Mouse (Mus musculus): Measurements from ENCODE around the gene Nacad. TPM values are rescaled to one million over a fixed set of nuclear protein-coding genes. Genes with fewer than 3 reads are reported as not detected.

The Nacad gene
- polyA plus RNA-seq, 1 experiment from 2014 or later, result 71.1 TPM

DNA sequence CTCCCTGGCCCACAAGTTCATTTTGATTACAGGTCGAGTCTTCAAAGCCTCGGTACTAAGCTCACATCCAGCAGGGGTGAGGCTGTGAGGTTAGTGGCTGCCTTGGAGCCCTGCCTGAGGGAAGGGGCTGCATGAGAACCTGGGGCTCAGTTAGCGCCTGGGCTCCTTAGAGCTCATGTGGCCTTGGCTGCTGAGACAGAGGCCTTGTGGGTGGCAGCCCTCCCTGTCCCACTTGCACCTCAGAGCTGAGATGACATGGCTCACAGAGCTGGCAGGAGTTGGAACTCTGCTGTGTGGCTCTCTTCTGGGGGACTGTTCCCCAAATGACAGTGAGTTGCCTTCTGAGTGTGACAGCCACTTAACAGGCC, 36.5 kb downstream of the Nacad start:
- Histone ChIP-seq H3K4me3 (replicated peaks; ENCODE audit: low read length) (no peak overlapping the region), H3K27ac (ENCODE audit: low read length) (peak overlapping the region; percentile 16), H3K9me3 (ENCODE audit: control insufficient read depth, low read length) (no peaks in the 10 kb centered on the region), H3K4me1 (replicated peaks; ENCODE audit: control insufficient read depth, insufficient read depth, low read length) (peaks cover 14% of the 10 kb centered on the region), H3K9ac (replicated peaks; ENCODE audit: low read depth, low read length) (no peak overlapping the region), H3K4me2 (ENCODE audit: low read length) (no peak overlapping the region), H3K36me3 (ENCODE audit: control insufficient read depth, insufficient read depth) (no peaks in the 10 kb centered on the region), H3K27me3 (replicated peaks; ENCODE audit: control insufficient read depth, insufficient read depth, low read length) (no peaks in the 10 kb centered on the region)
- WGBS, result 41% methylated on average over 3 of the region's 3 CpGs
- ATAC-seq, result peak; percentile 6

DNA sequence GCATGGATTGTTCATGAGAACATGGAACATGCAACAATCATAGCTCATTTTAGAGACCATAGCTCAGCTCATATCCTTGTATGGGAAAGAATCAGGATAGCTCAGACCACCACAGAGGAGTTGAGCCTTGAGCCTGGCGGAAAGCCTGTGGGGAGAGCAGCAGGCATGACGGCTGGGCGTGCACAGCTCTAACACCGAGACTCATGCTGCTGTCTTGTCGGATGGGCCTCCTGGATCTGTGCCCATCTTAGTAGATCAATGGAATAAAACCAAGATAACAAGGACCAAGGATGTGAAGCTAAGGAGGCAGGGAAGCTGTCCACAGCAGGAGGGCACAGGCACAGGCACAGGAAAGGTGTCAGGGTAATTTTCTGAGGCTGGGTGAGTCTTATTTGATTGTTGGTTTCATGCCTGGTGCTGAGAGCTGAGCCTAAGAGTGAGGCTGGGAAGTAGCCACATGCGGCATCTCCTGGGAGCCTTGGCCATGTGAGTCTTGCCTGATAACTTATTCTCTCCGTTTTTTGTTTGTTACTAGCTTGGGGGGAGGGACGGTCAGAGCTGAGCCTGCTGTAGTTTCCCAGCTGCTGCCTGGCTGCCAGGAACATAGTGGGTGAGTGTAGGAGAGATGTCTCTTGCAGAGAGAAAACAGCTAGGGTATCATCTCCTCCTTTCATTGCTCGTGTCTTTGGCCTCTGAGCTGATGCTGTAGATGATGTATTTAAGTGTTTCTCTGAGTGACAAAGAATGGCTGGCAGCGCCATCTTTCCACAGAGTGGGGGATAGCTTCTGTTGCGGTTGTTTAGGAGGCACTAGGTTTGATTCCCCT, 37.1 kb downstream of the Nacad start:
- H3K27ac ChIP-seq (ENCODE audit: low read length), result peak overlapping the region; percentile 16
- H3K9ac ChIP-seq (replicated peaks; ENCODE audit: low read depth, low read length), result 0 out of 2 replicates have a peak overlapping the region, but pooled peaks have one; percentile 15
- no peaks in the 10 kb centered on the region for H3K27me3 ChIP-seq (replicated peaks; ENCODE audit: control insufficient read depth, insufficient read depth, low read length)
- H3K36me3 ChIP-seq (ENCODE audit: control insufficient read depth, insufficient read depth), result no peaks in the 10 kb centered on the region
- WGBS, result 42% methylated on average over 11 of the region's 11 CpGs
- H3K4me3 ChIP-seq (replicated peaks; ENCODE audit: low read length), result no peak overlapping the region
- peak; percentile 65 for ATAC-seq
- H3K9me3 ChIP-seq (ENCODE audit: control insufficient read depth, low read length), result no peaks in the 10 kb centered on the region
- no peak overlapping the region; the same call in 1 of the 2 replicates for H3K4me2 ChIP-seq (ENCODE audit: low read length)
- peaks cover 14% of the 10 kb centered on the region for H3K4me1 ChIP-seq (replicated peaks; ENCODE audit: control insufficient read depth, insufficient read depth, low read length)

- H3K9me3 ChIP-seq (ENCODE audit: control insufficient read depth, low read length), result no peaks in the 10 kb centered on the region
- H3K27me3 ChIP-seq (replicated peaks; ENCODE audit: control insufficient read depth, insufficient read depth, low read length), result no peaks in the 10 kb centered on the region
- 82% methylated on average over 8 of the region's 8 CpGs for WGBS
- no peak overlapping the region for H3K4me2 ChIP-seq (ENCODE audit: low read length)
- H3K9ac ChIP-seq (replicated peaks; ENCODE audit: low read depth, low read length), result no peak overlapping the region
- H3K4me3 ChIP-seq (replicated peaks; ENCODE audit: low read length), result no peak overlapping the region
- peak overlapping the region; percentile 16; the same call in 1 of the 2 replicates for H3K27ac ChIP-seq (ENCODE audit: low read length)
- H3K36me3 ChIP-seq (ENCODE audit: control insufficient read depth, insufficient read depth), result no peaks in the 10 kb centered on the region
- peaks cover 14% of the 10 kb centered on the region for H3K4me1 ChIP-seq (replicated peaks; ENCODE audit: control insufficient read depth, insufficient read depth, low read length)
- 0 out of 2 replicates have a peak, but pooled peaks have one; percentile 1 for ATAC-seq
Measured at GRCm38 (mm10) chr11:6567951-6568350, 37.9 kb downstream of the Nacad start.

- WGBS, result 93% methylated on average over 4 of the region's 4 CpGs
- Histone ChIP-seq H3K9me3 (ENCODE audit: control insufficient read depth, low read length) (no peaks in the 10 kb centered on the region), H3K4me3 (replicated peaks; ENCODE audit: low read length) (no peak overlapping the region)
Measured at GRCm38 (mm10) chr11:6566496-6566895, 39.4 kb downstream of the Nacad start.

DNA sequence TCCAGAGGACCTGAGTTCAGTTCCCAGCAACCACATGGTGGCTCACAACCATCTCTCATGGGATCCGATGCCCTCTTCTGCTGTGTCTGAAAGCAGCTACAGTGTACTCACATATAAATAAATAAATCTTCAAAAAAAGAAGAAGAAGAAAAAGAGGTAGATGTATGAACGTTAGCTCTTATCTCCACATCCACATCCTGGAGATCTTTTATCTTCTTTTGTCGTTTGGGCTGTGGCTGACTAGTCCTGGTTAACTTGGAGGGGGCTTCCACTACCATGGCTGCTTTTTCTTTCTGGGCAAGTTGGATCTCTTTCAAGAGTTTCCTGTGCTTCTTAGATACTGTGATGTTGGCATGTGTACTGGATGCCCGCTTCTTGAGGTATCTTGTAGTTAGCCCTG, 42.7 kb downstream of the Nacad start:
- 96% methylated on average over 4 of the region's 4 CpGs for WGBS
- no peak overlapping the region for H3K4me2 ChIP-seq (ENCODE audit: low read length)
- no peak overlapping the region for H3K4me3 ChIP-seq (replicated peaks; ENCODE audit: low read length)
- H3K27me3 ChIP-seq (replicated peaks; ENCODE audit: control insufficient read depth, insufficient read depth, low read length), result no peaks in the 10 kb centered on the region
- H3K27ac ChIP-seq (ENCODE audit: low read length), result no peak overlapping the region
- H3K9ac ChIP-seq (replicated peaks; ENCODE audit: low read depth, low read length), result no peak overlapping the region
- ATAC-seq, result no peak
- no peaks in the 10 kb centered on the region for H3K36me3 ChIP-seq (ENCODE audit: control insufficient read depth, insufficient read depth)
- no peaks in the 10 kb centered on the region for H3K9me3 ChIP-seq (ENCODE audit: control insufficient read depth, low read length)
- peaks cover 1% of the 10 kb centered on the region for H3K4me1 ChIP-seq (replicated peaks; ENCODE audit: control insufficient read depth, insufficient read depth, low read length)

More at GRCm38 (mm10) chr11:6566496-6566895, 39.4 kb downstream of the Nacad start:
- H3K4me1 ChIP-seq (replicated peaks; ENCODE audit: control insufficient read depth, insufficient read depth, low read length), result peaks cover 14% of the 10 kb centered on the region
- H3K36me3 ChIP-seq (ENCODE audit: control insufficient read depth, insufficient read depth), result no peaks in the 10 kb centered on the region
- no peak overlapping the region for H3K9ac ChIP-seq (replicated peaks; ENCODE audit: low read depth, low read length)
- H3K27ac ChIP-seq (ENCODE audit: low read length), result no peak overlapping the region
- H3K4me2 ChIP-seq (ENCODE audit: low read length), result no peak overlapping the region
- ATAC-seq, result no peak
- H3K27me3 ChIP-seq (replicated peaks; ENCODE audit: control insufficient read depth, insufficient read depth, low read length), result no peaks in the 10 kb centered on the region

GRCm38 (mm10) chr11:6562359-6562758, 43.5 kb downstream of the Nacad start:
- Histone ChIP-seq H3K4me1 (replicated peaks; ENCODE audit: control insufficient read depth, insufficient read depth, low read length) (no peaks in the 10 kb centered on the region), H3K9me3 (ENCODE audit: control insufficient read depth, low read length) (no peaks in the 10 kb centered on the region), H3K36me3 (ENCODE audit: control insufficient read depth, insufficient read depth) (no peaks in the 10 kb centered on the region), H3K9ac (replicated peaks; ENCODE audit: low read depth, low read length) (no peak overlapping the region), H3K27me3 (replicated peaks; ENCODE audit: control insufficient read depth, insufficient read depth, low read length) (no peaks in the 10 kb centered on the region), H3K4me3 (replicated peaks; ENCODE audit: low read length) (no peak overlapping the region), H3K27ac (ENCODE audit: low read length) (no peak overlapping the region), H3K4me2 (ENCODE audit: low read length) (no peak overlapping the region)
- ATAC-seq, result no peak
- WGBS, result 91% methylated on average over 6 of the region's 6 CpGs

- Histone ChIP-seq H3K4me3 (replicated peaks; ENCODE audit: low read length) (no peak overlapping the region), H3K9ac (replicated peaks; ENCODE audit: low read depth, low read length) (no peak overlapping the region), H3K4me1 (replicated peaks; ENCODE audit: control insufficient read depth, insufficient read depth, low read length) (no peaks in the 10 kb centered on the region), H3K27ac (ENCODE audit: low read length) (no peak overlapping the region), H3K4me2 (ENCODE audit: low read length) (no peak overlapping the region), H3K36me3 (ENCODE audit: control insufficient read depth, insufficient read depth) (no peaks in the 10 kb centered on the region), H3K9me3 (ENCODE audit: control insufficient read depth, low read length) (no peaks in the 10 kb centered on the region), H3K27me3 (replicated peaks; ENCODE audit: control insufficient read depth, insufficient read depth, low read length) (no peaks in the 10 kb centered on the region)
- 92% methylated on average over 4 of the region's 4 CpGs for WGBS
- ATAC-seq, result no peak
Measured at GRCm38 (mm10) chr11:6561474-6561873, 44.4 kb downstream of the Nacad start.

DNA sequence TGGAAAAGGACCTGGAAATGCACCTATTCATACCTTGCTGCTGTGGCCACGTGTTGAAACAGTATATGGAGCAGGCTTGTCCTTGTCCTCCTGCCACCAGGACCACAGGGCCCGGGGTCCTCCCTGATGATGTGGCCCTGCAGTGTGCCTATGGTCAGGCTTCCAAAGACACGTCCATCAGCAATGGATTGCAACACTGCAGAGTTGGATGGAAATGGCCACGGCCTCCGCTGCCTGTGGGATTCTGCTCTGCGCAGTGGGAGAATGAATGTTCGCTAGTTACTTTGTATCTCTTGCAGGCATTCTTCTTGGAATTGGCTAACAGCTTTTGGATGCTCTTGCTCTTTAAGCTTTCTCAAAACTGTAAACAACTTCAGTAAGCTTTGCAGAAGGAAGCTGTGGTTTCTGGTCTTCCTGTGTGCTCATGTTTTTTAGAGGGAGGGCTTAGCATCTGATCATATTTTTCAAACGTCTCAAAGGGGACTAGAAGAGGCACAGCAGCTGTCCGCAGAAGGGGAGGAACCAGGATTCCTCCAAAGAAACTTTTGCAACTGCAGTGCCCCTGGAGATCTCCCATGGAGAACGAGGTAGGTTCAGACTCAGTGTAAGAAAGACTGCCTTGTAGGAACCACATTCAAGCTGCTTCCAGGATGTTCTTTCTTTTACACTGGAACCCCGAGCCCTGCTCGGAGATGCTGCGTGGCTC, 45.0 kb downstream of the Nacad start:
- no peaks in the 10 kb centered on the region for H3K36me3 ChIP-seq (ENCODE audit: control insufficient read depth, insufficient read depth)
- no peaks in the 10 kb centered on the region for H3K9me3 ChIP-seq (ENCODE audit: control insufficient read depth, low read length)
- WGBS, result 90% methylated on average over 13 of the region's 13 CpGs
- no peak for ATAC-seq
- no peak overlapping the region for H3K9ac ChIP-seq (replicated peaks; ENCODE audit: low read depth, low read length)
- H3K27ac ChIP-seq (ENCODE audit: low read length), result no peak overlapping the region
- no peak overlapping the region for H3K4me2 ChIP-seq (ENCODE audit: low read length)
- no peaks in the 10 kb centered on the region for H3K4me1 ChIP-seq (replicated peaks; ENCODE audit: control insufficient read depth, insufficient read depth, low read length)
- H3K4me3 ChIP-seq (replicated peaks; ENCODE audit: low read length), result no peak overlapping the region
- no peaks in the 10 kb centered on the region for H3K27me3 ChIP-seq (replicated peaks; ENCODE audit: control insufficient read depth, insufficient read depth, low read length)

- Histone ChIP-seq H3K9me3 (ENCODE audit: control insufficient read depth, low read length) (no peaks in the 10 kb centered on the region), H3K4me2 (ENCODE audit: low read length) (no peak overlapping the region), H3K27ac (ENCODE audit: low read length) (no peak overlapping the region), H3K9ac (replicated peaks; ENCODE audit: low read depth, low read length) (no peak overlapping the region), H3K4me1 (replicated peaks; ENCODE audit: control insufficient read depth, insufficient read depth, low read length) (no peaks in the 10 kb centered on the region), H3K27me3 (replicated peaks; ENCODE audit: control insufficient read depth, insufficient read depth, low read length) (no peaks in the 10 kb centered on the region), H3K36me3 (ENCODE audit: control insufficient read depth, insufficient read depth) (no peaks in the 10 kb centered on the region), H3K4me3 (replicated peaks; ENCODE audit: low read length) (no peak overlapping the region)
- 91% methylated on average over 2 of the region's 2 CpGs for WGBS
- no peak for ATAC-seq
Measured at GRCm38 (mm10) chr11:6559996-6560395, 45.9 kb downstream of the Nacad start.
